Mouse (Mus musculus) 3T3-L1 (cell line): ENCODE measurements at regions not wholly inside any gene's neighbourhood (a gene's known extent, or its start where the extent isn't known, plus 50 kb on each side); places are given as distances from the start of the nearest gene placed in this dataset.

Source experiments
- DNase-seq: peaks from one replicate; pipeline ENCODE4 v3.0.0-alpha.2; 2015; ENCODE audit warnings: low read depth, low spot score

GRCm38 (mm10) chr6:31011407-31012020 lies 52.6 kb upstream of the Klf14 start:
- DNase-seq: peak; percentile 62

GRCm38 (mm10) chr6:31016566-31016965 lies 57.7 kb upstream of the Klf14 start:
- no peak for DNase-seq

- DNase-seq: no peak
These were observed 62.9 kb upstream of the Klf14 start for GRCm38 (mm10) chr6:31021776-31022175.

- no peak for DNase-seq
These were observed 70.9 kb upstream of the Klf14 start for GRCm38 (mm10) chr6:31029777-31030176.

GRCm38 (mm10) chr6:31031022-31031421 lies 72.1 kb upstream of the Klf14 start:
- DNase-seq: no peak

- no peak for DNase-seq
These were observed 73.3 kb upstream of the Klf14 start for GRCm38 (mm10) chr6:31032147-31032546.

GRCm38 (mm10) chr6:31032980-31033608 lies 74.2 kb upstream of the Klf14 start:
- peak; percentile 94 for DNase-seq

GRCm38 (mm10) chr6:31034796-31035195 lies 75.9 kb upstream of the Klf14 start:
- no peak for DNase-seq

- DNase-seq: peak; percentile 24
These were observed 79.0 kb upstream of the Klf14 start for GRCm38 (mm10) chr6:31037801-31038395.

- DNase-seq: peak; percentile 81
These were observed 79.6 kb upstream of the Klf14 start for GRCm38 (mm10) chr6:31038445-31038844.

- DNase-seq: peak; percentile 18
These were observed 80.6 kb upstream of the Klf14 start for GRCm38 (mm10) chr6:31039485-31039884.

GRCm38 (mm10) chr6:31040783-31041182 lies 81.9 kb upstream of the Klf14 start:
- DNase-seq: no peak

- no peak for DNase-seq
These were observed 84.5 kb upstream of the Klf14 start for GRCm38 (mm10) chr6:31043368-31043767.

- no peak for DNase-seq
These were observed 85.0 kb upstream of the Klf14 start for GRCm38 (mm10) chr6:31043919-31044318.

- DNase-seq: no peak
These were observed 87.3 kb upstream of the Klf14 start for GRCm38 (mm10) chr6:31046197-31046596.

- DNase-seq: peak; percentile 24
These were observed 90.2 kb upstream of the Klf14 start for GRCm38 (mm10) chr6:31048920-31049576.

GRCm38 (mm10) chr6:31050831-31051230 lies 92.0 kb upstream of the Klf14 start:
- peak; percentile 59 for DNase-seq

- DNase-seq: peak; percentile 68
These were observed 92.9 kb upstream of the Klf14 start for GRCm38 (mm10) chr6:31051771-31052170.

GRCm38 (mm10) chr6:31053003-31053402 lies 94.1 kb upstream of the Klf14 start:
- peak; percentile 81 for DNase-seq

- peak; percentile 64 for DNase-seq
These were observed 98.1 kb upstream of the Klf14 start for GRCm38 (mm10) chr6:31056786-31057566.

GRCm38 (mm10) chr6:31058299-31058698 lies 99.4 kb upstream of the Klf14 start:
- DNase-seq: peak; percentile 40

GRCm38 (mm10) chr6:31058961-31059360 lies 100.1 kb upstream of the Klf14 start:
- peak; percentile 79 for DNase-seq
